Mouse (Mus musculus): ENCODE results near the gene Rabgap1l. TPM values are rescaled to one million over a fixed set of nuclear protein-coding genes. Genes with fewer than 3 reads are reported as not detected.

Gene Rabgap1l
- total and polyA plus RNA-seq, 2 experiments from 2014 or later = 34.1 to 110 TPM

GRCm38 (mm10) chr1:160357268-160357667, 435.7 kb downstream of the Rabgap1l start:
- DNase-seq (ENCODE audit: low spot score) (no peak), ATAC-seq (ENCODE audit: low FRiP score) (no peak)
- Histone ChIP-seq H3K27me3 (ENCODE audit: insufficient read depth, low read length) (no peaks in the 10 kb centered on the region), H3K9me3 (ENCODE audit: low read length) (no peaks in the 10 kb centered on the region), H3K4me1 (ENCODE audit: insufficient read depth, low read length) (no peaks in the 10 kb centered on the region), H3K27ac (ENCODE audit: low read depth, low read length) (no peak overlapping the region), H3K9ac (replicated peaks; ENCODE audit: low read length, poor library complexity, severe bottlenecking) (no peak overlapping the region), H3K4me2 (ENCODE audit: low read depth, low read length, poor library complexity, severe bottlenecking) (no peak overlapping the region), H3K4me3 (ENCODE audit: low read depth, low read length) (no peak overlapping the region), H3K36me3 (ENCODE audit: insufficient read depth, low read length) (no peaks in the 10 kb centered on the region)
- no peak for TF ChIP-seq CTCF (IDR thresholded peaks at IDR 0.05)

GRCm38 (mm10) chr1:160353732-160354455, 439.1 kb downstream of the Rabgap1l start:
- Histone ChIP-seq H3K27ac (ENCODE audit: low read depth, low read length) (no peak overlapping the region), H3K9me3 (ENCODE audit: low read length) (no peaks in the 10 kb centered on the region), H3K9ac (replicated peaks; ENCODE audit: low read length, poor library complexity, severe bottlenecking) (no peak overlapping the region), H3K27me3 (ENCODE audit: insufficient read depth, low read length) (no peaks in the 10 kb centered on the region), H3K4me1 (ENCODE audit: insufficient read depth, low read length) (peaks cover 6% of the 10 kb centered on the region; the same call in 1 of the 2 replicates), H3K36me3 (ENCODE audit: insufficient read depth, low read length) (no peaks in the 10 kb centered on the region), H3K4me2 (ENCODE audit: low read depth, low read length, poor library complexity, severe bottlenecking) (no peak overlapping the region), H3K4me3 (ENCODE audit: low read depth, low read length) (no peak overlapping the region)
- 87% methylated on average over 6 of the region's 6 CpGs for WGBS
- DNase-seq (ENCODE audit: low spot score) (no peak), ATAC-seq (ENCODE audit: low FRiP score) (no peak)
- TF ChIP-seq CTCF (IDR thresholded peaks at IDR 0.05) = no peak

- Histone ChIP-seq H3K27me3 (ENCODE audit: insufficient read depth, low read length) (no peaks in the 10 kb centered on the region), H3K27ac (ENCODE audit: low read depth, low read length) (peak overlapping the region; percentile 92), H3K4me2 (ENCODE audit: low read depth, low read length, poor library complexity, severe bottlenecking) (peak overlapping the region; percentile 63), H3K9me3 (ENCODE audit: low read length) (no peaks in the 10 kb centered on the region), H3K4me3 (ENCODE audit: low read depth, low read length) (peak overlapping the region; percentile 67), H3K9ac (replicated peaks; ENCODE audit: low read length, poor library complexity, severe bottlenecking) (peak overlapping the region; percentile 82), H3K4me1 (ENCODE audit: insufficient read depth, low read length) (peaks cover 15% of the 10 kb centered on the region; the same call in 1 of the 2 replicates), H3K36me3 (ENCODE audit: insufficient read depth, low read length) (no peaks in the 10 kb centered on the region)
- DNase-seq (ENCODE audit: low spot score) (peak; percentile 53), ATAC-seq (ENCODE audit: low FRiP score) (peak; percentile 59)
- 26% methylated on average over 4 of the region's 4 CpGs for WGBS
- TF ChIP-seq CTCF (IDR thresholded peaks at IDR 0.05) = no peak
Measured at GRCm38 (mm10) chr1:160352309-160352708, 440.7 kb downstream of the Rabgap1l start.

DNA sequence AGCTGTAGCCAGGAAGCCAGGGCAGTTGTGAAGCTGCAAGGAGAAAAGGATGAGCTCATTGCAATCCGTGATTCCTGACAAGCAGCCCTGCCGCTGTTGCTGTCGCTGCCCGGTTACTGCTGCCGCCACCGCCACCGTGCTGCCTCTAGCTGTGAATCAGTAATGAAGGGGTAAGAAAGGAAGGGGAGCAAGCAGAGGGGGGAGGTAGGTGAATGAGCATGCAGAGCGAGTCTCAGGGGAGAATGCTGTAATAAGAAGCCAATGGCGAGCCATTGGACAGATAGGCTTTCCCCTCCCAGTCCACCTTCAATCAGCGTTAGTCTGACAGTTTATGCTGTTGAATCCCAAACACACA, 441.2 kb downstream of the Rabgap1l start:
- Histone ChIP-seq H3K4me1 (ENCODE audit: insufficient read depth, low read length) (peaks cover 15% of the 10 kb centered on the region; the same call in 1 of the 2 replicates), H3K27ac (ENCODE audit: low read depth, low read length) (peak overlapping the region; percentile 92), H3K4me2 (ENCODE audit: low read depth, low read length, poor library complexity, severe bottlenecking) (peak overlapping the region; percentile 63), H3K9ac (replicated peaks; ENCODE audit: low read length, poor library complexity, severe bottlenecking) (peak overlapping the region; percentile 82), H3K4me3 (ENCODE audit: low read depth, low read length) (peak overlapping the region; percentile 67), H3K9me3 (ENCODE audit: low read length) (no peaks in the 10 kb centered on the region), H3K36me3 (ENCODE audit: insufficient read depth, low read length) (no peaks in the 10 kb centered on the region), H3K27me3 (ENCODE audit: insufficient read depth, low read length) (no peaks in the 10 kb centered on the region)
- 0% methylated on average over 10 of the region's 10 CpGs for WGBS
- DNase-seq (ENCODE audit: low spot score) (peak; percentile 96), ATAC-seq (ENCODE audit: low FRiP score) (peak; percentile 93)
- TF ChIP-seq CTCF (IDR thresholded peaks at IDR 0.05) = peak; percentile 69

- Histone ChIP-seq H3K4me1 (ENCODE audit: insufficient read depth, low read length) (peaks cover 15% of the 10 kb centered on the region; the same call in 1 of the 2 replicates), H3K9ac (replicated peaks; ENCODE audit: low read length, poor library complexity, severe bottlenecking) (peak overlapping the region; percentile 82), H3K36me3 (ENCODE audit: insufficient read depth, low read length) (no peaks in the 10 kb centered on the region), H3K4me2 (ENCODE audit: low read depth, low read length, poor library complexity, severe bottlenecking) (peak overlapping the region; percentile 63), H3K27me3 (ENCODE audit: insufficient read depth, low read length) (no peaks in the 10 kb centered on the region), H3K4me3 (ENCODE audit: low read depth, low read length) (peak overlapping the region; percentile 67), H3K9me3 (ENCODE audit: low read length) (no peaks in the 10 kb centered on the region), H3K27ac (ENCODE audit: low read depth, low read length) (peak overlapping the region; percentile 92)
- ATAC-seq (ENCODE audit: low FRiP score) (peak; percentile 45), DNase-seq (ENCODE audit: low spot score) (peak; percentile 21)
- WGBS = 4% methylated on average over 13 of the region's 13 CpGs
- TF ChIP-seq CTCF (IDR thresholded peaks at IDR 0.05) = no peak
Measured at GRCm38 (mm10) chr1:160351146-160351879, 441.7 kb downstream of the Rabgap1l start.

GRCm38 (mm10) chr1:160340653-160341052, 452.4 kb downstream of the Rabgap1l start:
- H3K36me3 ChIP-seq (ENCODE audit: insufficient read depth, low read length) = peaks cover 18% of the 10 kb centered on the region; the same call in 1 of the 2 replicates
- H3K27me3 ChIP-seq (ENCODE audit: insufficient read depth, low read length) = no peaks in the 10 kb centered on the region
- ATAC-seq (ENCODE audit: low FRiP score) (no peak), DNase-seq (ENCODE audit: low spot score) (no peak)
- TF ChIP-seq CTCF (IDR thresholded peaks at IDR 0.05) = no peak
- no peak overlapping the region for H3K4me3 ChIP-seq (ENCODE audit: low read depth, low read length)
- H3K4me1 ChIP-seq (ENCODE audit: insufficient read depth, low read length) = no peaks in the 10 kb centered on the region
- no peak overlapping the region for H3K27ac ChIP-seq (ENCODE audit: low read depth, low read length)
- no peak overlapping the region for H3K9ac ChIP-seq (replicated peaks; ENCODE audit: low read length, poor library complexity, severe bottlenecking)
- H3K4me2 ChIP-seq (ENCODE audit: low read depth, low read length, poor library complexity, severe bottlenecking) = no peak overlapping the region
- WGBS = 87% methylated on average over 2 of the region's 2 CpGs
- H3K9me3 ChIP-seq (ENCODE audit: low read length) = no peaks in the 10 kb centered on the region
